Mouse (Mus musculus): Measurements from ENCODE around the gene Ms4a5.

GRCm38 (mm10) chr19:11263549-11263948 lies 20.1 kb downstream of the Ms4a5 start:
- TF ChIP-seq CTCF (IDR thresholded peaks at IDR 0.05; ENCODE audit: low read depth) (no peak), EP300 (IDR thresholded peaks at IDR 0.05; ENCODE audit: low read depth) (no peak)
